Mouse (Mus musculus): ENCODE results near the gene Nt5dc3. TPM values are rescaled to one million over a fixed set of nuclear protein-coding genes. Genes with fewer than 3 reads are reported as not detected.
A peak's percentile ranks its signal among the peaks of the same experiment; 100 is the strongest.

The Nt5dc3 gene
- total RNA-seq (2014; rRNA removed) (56.2 and 70.5 TPM in 2 replicates), polyA plus RNA-seq (2015; fragmentation: Nextera tagmentation; extraction: Ambion mirVana) (11.9 and 13.2 TPM in 2 replicates)

DNA sequence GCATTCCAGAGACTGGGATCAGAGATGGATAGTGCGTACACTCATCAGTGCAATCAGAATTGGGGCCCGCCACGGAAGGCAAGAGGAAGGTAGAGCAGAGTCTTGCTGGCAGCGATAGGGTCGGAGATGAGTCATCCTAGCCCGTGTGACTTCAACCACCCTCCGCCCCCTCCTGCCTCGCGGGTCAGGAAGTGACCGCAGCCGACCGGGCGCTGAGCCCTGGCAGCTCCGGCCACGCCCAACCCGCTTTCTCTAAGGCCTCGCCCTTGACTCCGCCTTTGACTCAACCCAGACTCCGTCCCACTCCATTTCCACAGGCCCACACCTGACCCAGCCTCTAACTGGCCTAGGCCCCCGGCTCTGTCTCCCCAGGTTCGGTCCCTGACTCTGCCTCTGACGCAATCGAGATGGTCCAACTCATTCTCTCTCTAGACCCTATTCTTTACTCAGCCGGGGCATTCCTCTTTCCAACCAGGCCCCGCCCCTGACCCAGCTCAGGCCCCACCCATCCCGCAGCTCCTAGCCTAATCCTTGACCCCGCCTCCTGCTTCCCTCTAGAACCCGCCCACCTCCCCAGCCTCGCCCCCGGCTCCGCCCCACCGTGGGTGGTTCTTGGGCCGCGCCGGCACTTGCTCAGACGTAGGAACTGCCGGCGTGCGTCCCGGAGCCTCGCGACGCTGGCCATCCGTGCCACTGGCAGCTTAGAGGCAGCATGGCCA is at the start of gene Nt5dc3:
Gene Nt5dc3 (plus strand): TSS at position 608 of the 719 bp plus-strand sequence.
- peak; percentile 96 for ATAC-seq (ENCODE audit: low FRiP score)
- DNase-seq (ENCODE audit: low spot score): peak; percentile 97
- peak within 1 kb of the TSS; percentile 82 for H3K27ac ChIP-seq (ENCODE audit: low read depth, low read length)

DNA sequence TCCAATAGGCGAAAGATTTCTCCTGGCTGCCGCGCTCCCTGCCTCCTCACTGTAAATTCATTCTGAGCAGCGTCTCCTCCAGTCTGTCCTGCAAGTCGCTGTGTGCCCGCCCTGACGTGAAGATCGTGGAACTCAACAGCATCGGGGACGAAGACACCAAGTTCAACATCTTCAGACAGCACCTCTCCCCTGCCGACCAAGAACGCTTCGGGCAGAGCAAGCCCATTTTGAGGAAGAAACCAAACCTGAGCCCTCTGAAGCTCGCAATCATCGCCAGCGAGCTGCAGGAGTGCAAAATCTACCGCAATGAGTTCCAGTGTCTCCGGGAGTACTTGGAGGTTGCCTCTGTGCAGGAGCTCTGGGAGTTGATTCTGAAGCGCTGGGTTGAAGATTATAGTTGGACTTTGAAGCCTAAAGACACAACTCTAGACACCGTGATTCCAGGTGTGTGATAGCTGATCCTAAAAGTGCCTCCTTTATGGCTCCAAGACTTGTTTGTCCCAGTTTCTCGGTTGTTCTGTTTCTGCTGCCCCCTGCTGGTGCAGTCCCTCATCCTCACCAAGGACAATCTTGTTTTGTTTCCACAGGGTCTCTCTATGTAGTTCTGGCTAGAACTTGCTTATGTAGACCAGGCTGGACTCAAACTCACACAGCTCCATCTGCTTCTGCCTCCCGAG is 47.8 kb upstream of the Nt5dc3 start:
- H3K27ac ChIP-seq (ENCODE audit: low read depth, low read length): no peak overlapping the region; the same call in 1 of the 2 replicates
- WGBS: 9% methylated on average over 22 of the region's 22 CpGs

More for the DNA sequence above, at the start of gene Nt5dc3:
- WGBS: under 1% methylated on average over 41 of the region's 44 CpGs
- Histone ChIP-seq H3K4me3 (ENCODE audit: low read depth, low read length) (peak within 1 kb of the TSS; percentile 74), H3K36me3 (ENCODE audit: insufficient read depth, low read length) (no peaks in the 10 kb centered on the region), H3K27me3 (ENCODE audit: insufficient read depth, low read length) (no peaks in the 10 kb centered on the region), H3K4me2 (ENCODE audit: low read depth, low read length, poor library complexity, severe bottlenecking) (peak within 1 kb of the TSS; percentile 83), H3K4me1 (ENCODE audit: insufficient read depth, low read length) (peaks cover 8% of the 10 kb centered on the region; the same call in 1 of the 2 replicates), H3K9ac (replicated peaks; ENCODE audit: low read length, poor library complexity, severe bottlenecking) (peak within 1 kb of the TSS; percentile 62), H3K9me3 (ENCODE audit: low read length) (no peaks in the 10 kb centered on the region)
- TF ChIP-seq CTCF (IDR thresholded peaks at IDR 0.05): no peak

DNA sequence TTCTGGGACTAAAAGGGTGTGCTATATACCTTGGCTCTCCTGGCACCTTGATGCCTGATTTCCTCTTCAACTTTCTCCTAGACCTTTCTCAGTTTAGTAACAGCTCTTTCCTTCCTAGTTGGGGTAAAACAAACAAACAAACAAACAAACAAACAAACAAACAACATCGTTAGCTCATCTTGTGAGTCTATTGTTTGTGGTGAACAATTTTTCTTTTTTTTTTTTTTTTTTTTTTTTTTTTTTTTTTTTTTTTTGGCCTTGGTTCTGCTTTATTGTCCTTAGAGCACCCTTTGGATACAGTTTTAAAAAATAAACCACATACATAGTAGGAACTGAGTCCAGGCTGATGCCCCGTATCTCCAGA is 47.3 kb upstream of the Nt5dc3 start:
- Histone ChIP-seq H3K36me3 (ENCODE audit: insufficient read depth, low read length) (no peaks in the 10 kb centered on the region), H3K27me3 (ENCODE audit: insufficient read depth, low read length) (no peaks in the 10 kb centered on the region), H3K9me3 (ENCODE audit: low read length) (no peaks in the 10 kb centered on the region), H3K4me1 (ENCODE audit: insufficient read depth, low read length) (0 out of 2 replicates have a peak, but pooled peaks cover 3% of the 10 kb centered on the region), H3K27ac (ENCODE audit: low read depth, low read length) (no peak overlapping the region), H3K4me2 (ENCODE audit: low read depth, low read length, poor library complexity, severe bottlenecking) (no peak overlapping the region), H3K4me3 (ENCODE audit: low read depth, low read length) (no peak overlapping the region), H3K9ac (replicated peaks; ENCODE audit: low read length, poor library complexity, severe bottlenecking) (no peak overlapping the region)
- DNase-seq (ENCODE audit: low spot score): no peak
- ATAC-seq (ENCODE audit: low FRiP score): no peak
- 56% methylated on average over 2 of the region's 2 CpGs for WGBS
- TF ChIP-seq CTCF (IDR thresholded peaks at IDR 0.05): no peak

More for the DNA sequence above, 47.8 kb upstream of the Nt5dc3 start:
- peak; percentile 85 for DNase-seq (ENCODE audit: low spot score)
- Histone ChIP-seq H3K9ac (replicated peaks; ENCODE audit: low read length, poor library complexity, severe bottlenecking) (0 out of 2 replicates have a peak overlapping the region, but pooled peaks have one; percentile 46), H3K4me3 (ENCODE audit: low read depth, low read length) (peak overlapping the region; percentile 43), H3K4me1 (ENCODE audit: insufficient read depth, low read length) (0 out of 2 replicates have a peak, but pooled peaks cover 3% of the 10 kb centered on the region), H3K4me2 (ENCODE audit: low read depth, low read length, poor library complexity, severe bottlenecking) (peak overlapping the region; percentile 64), H3K27me3 (ENCODE audit: insufficient read depth, low read length) (no peaks in the 10 kb centered on the region), H3K9me3 (ENCODE audit: low read length) (no peaks in the 10 kb centered on the region), H3K36me3 (ENCODE audit: insufficient read depth, low read length) (no peaks in the 10 kb centered on the region)
- TF ChIP-seq CTCF (IDR thresholded peaks at IDR 0.05): peak; percentile 85
- 0 out of 2 replicates have a peak, but pooled peaks have one; percentile 24 for ATAC-seq (ENCODE audit: low FRiP score)

DNA sequence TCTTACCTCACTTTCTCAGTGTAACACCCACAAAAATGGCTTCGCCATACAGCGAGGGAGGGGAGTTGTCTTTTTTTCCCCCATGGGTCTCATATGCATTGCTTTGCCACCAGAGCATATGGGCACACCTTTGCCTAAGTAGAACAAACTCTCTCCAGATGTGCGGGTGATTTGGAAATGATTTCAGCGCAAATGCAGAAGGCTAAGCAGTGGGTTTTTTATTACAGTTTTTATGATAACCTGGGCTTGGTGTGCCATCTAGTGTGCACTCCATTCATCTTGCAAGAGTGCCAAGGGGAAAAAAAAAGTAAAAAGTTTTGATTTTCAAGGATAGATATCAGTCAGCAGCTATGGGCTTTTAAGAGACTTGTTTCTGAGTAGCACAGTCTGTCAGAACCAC is 43.8 kb upstream of the Nt5dc3 start:
- Histone ChIP-seq H3K27ac (ENCODE audit: low read depth, low read length) (no peak overlapping the region), H3K27me3 (ENCODE audit: insufficient read depth, low read length) (no peaks in the 10 kb centered on the region), H3K4me2 (ENCODE audit: low read depth, low read length, poor library complexity, severe bottlenecking) (no peak overlapping the region), H3K36me3 (ENCODE audit: insufficient read depth, low read length) (no peaks in the 10 kb centered on the region), H3K9me3 (ENCODE audit: low read length) (no peaks in the 10 kb centered on the region), H3K9ac (replicated peaks; ENCODE audit: low read length, poor library complexity, severe bottlenecking) (no peak overlapping the region), H3K4me1 (ENCODE audit: insufficient read depth, low read length) (no peaks in the 10 kb centered on the region), H3K4me3 (ENCODE audit: low read depth, low read length) (no peak overlapping the region)
- TF ChIP-seq CTCF (IDR thresholded peaks at IDR 0.05): peak; percentile 57
- DNase-seq (ENCODE audit: low spot score): peak; percentile 44
- WGBS: 83% methylated on average over 4 of the region's 4 CpGs
- no peak for ATAC-seq (ENCODE audit: low FRiP score)

DNA sequence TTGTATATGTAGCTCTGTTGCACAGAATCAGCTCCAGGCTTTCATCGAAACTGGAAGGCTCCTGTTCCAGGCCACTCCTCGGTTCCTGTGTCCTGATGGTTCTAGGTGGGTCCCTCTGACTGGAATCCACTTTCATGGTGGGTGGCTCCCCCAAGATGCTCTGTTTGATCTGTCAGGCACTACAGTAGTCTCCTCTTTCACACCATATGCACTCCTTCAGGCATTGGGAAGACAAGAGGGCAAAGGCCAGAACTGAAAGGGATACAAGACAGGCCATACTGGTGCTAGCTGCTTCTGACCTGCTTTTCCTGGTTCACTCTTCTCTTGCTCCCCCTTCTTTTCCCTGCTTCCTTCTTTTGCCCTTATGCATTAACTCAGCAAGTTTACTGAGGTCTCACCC is 35.9 kb upstream of the Nt5dc3 start:
- TF ChIP-seq CTCF (IDR thresholded peaks at IDR 0.05): no peak
- Histone ChIP-seq H3K27me3 (ENCODE audit: insufficient read depth, low read length) (no peaks in the 10 kb centered on the region), H3K9me3 (ENCODE audit: low read length) (no peaks in the 10 kb centered on the region), H3K4me1 (ENCODE audit: insufficient read depth, low read length) (no peaks in the 10 kb centered on the region), H3K36me3 (ENCODE audit: insufficient read depth, low read length) (no peaks in the 10 kb centered on the region), H3K4me3 (ENCODE audit: low read depth, low read length) (no peak overlapping the region), H3K4me2 (ENCODE audit: low read depth, low read length, poor library complexity, severe bottlenecking) (no peak overlapping the region), H3K27ac (ENCODE audit: low read depth, low read length) (no peak overlapping the region), H3K9ac (replicated peaks; ENCODE audit: low read length, poor library complexity, severe bottlenecking) (no peak overlapping the region)
- no peak for DNase-seq (ENCODE audit: low spot score)
- WGBS: 90% methylated on average over 2 of the region's 2 CpGs
- ATAC-seq (ENCODE audit: low FRiP score): no peak

DNA sequence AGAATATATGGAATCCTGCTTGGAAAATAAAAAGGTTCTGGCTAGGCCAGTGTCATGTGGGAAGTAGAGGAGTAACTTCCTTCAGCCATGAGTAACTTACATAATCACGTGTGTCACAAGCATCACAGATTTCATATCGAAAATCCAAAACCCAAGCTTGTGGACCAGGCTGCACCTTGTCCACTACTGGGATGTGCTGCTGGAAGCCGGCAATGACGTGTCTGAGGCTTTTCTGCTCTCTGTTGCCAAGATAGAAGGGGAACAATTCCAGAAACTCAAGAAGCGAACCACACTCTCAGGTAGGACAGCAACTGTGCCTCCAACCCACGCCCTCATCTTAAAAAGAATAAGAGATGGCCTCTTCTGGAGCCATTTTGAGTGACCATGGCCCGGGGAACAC is 34.5 kb upstream of the Nt5dc3 start:
- WGBS: 92% methylated on average over 7 of the region's 7 CpGs
- H3K4me3 ChIP-seq (ENCODE audit: low read depth, low read length): no peak overlapping the region
- H3K27ac ChIP-seq (ENCODE audit: low read depth, low read length): no peak overlapping the region
- no peaks in the 10 kb centered on the region for H3K27me3 ChIP-seq (ENCODE audit: insufficient read depth, low read length)
- H3K36me3 ChIP-seq (ENCODE audit: insufficient read depth, low read length): no peaks in the 10 kb centered on the region
- H3K9ac ChIP-seq (replicated peaks; ENCODE audit: low read length, poor library complexity, severe bottlenecking): no peak overlapping the region
- no peaks in the 10 kb centered on the region for H3K9me3 ChIP-seq (ENCODE audit: low read length)
- DNase-seq (ENCODE audit: low spot score) (no peak), ATAC-seq (ENCODE audit: low FRiP score) (no peak)
- no peaks in the 10 kb centered on the region for H3K4me1 ChIP-seq (ENCODE audit: insufficient read depth, low read length)
- no peak for TF ChIP-seq CTCF (IDR thresholded peaks at IDR 0.05)
- H3K4me2 ChIP-seq (ENCODE audit: low read depth, low read length, poor library complexity, severe bottlenecking): no peak overlapping the region
